Mouse (Mus musculus) forebrain, postnatal 0 days (tissue): ENCODE measurements at regions not wholly inside any gene's neighbourhood (a gene's known extent, or its start where the extent isn't known, plus 50 kb on each side); places are given as distances from the start of the nearest gene placed in this dataset.
A peak's percentile ranks its signal among the peaks of the same experiment; 100 is the strongest.

Source experiments
- ATAC-seq: fragments of 200-750 bp; cut with Nextera tagmentation; 2 replicates; pipeline ENCODE4 v1.8.0; 2017; ENCODE audit warnings: mild to moderate bottlenecking, moderate library complexity
- DNase-seq: peaks from one replicate; pipeline ENCODE4 v3.0.0-alpha.2; 2015
- H3K27ac ChIP-seq: fragments of 300-500 bp; sonication (generic); 2 replicates; pipeline ENCODE4 v1.5.1; 2014; ENCODE audit warnings: low read depth, mild to moderate bottlenecking, antibody characterized with exemption, low read length, moderate library complexity, mixed read lengths
- H3K27me3 ChIP-seq: fragments of 300-500 bp; sonication (generic); 2 replicates; pipeline ENCODE4 v1.6.1; 2014; ENCODE audit warnings: mild to moderate bottlenecking, low read length, mixed read lengths; ENCODE audit not compliant: insufficient read depth
- H3K36me3 ChIP-seq: fragments of 300-500 bp; sonication (generic); 2 replicates; pipeline ENCODE4 v1.6.1; 2014; ENCODE audit warnings: mild to moderate bottlenecking, moderate library complexity; ENCODE audit not compliant: insufficient read depth
- H3K4me1 ChIP-seq: fragments of 300-500 bp; sonication (generic); 2 replicates; pipeline ENCODE4 v1.6.1; 2014; ENCODE audit warnings: antibody characterized with exemption; ENCODE audit not compliant: insufficient read depth
- H3K4me2 ChIP-seq: fragments of 300-500 bp; sonication (generic); 2 replicates; pipeline ENCODE4 v1.6.1; 2014; ENCODE audit warnings: low read depth, mild to moderate bottlenecking, moderate library complexity
- H3K4me3 ChIP-seq: fragments of 300-500 bp; sonication (generic); 2 replicates; pipeline ENCODE4 v1.5.1; 2014; ENCODE audit warnings: low read depth, low read length, mixed read lengths
- H3K9ac ChIP-seq: fragments of 300-500 bp; sonication (generic); 2 replicates; pipeline ENCODE4 v1.6.1; 2014; ENCODE audit warnings: mild to moderate bottlenecking
- H3K9me3 ChIP-seq: fragments of 300-500 bp; sonication (generic); 2 replicates; pipeline ENCODE4 v1.6.1; 2016; ENCODE audit warnings: low read length
- CTCF ChIP-seq: sonication (generic); IDR thresholded peaks from 2 replicates; pipeline ENCODE4 v1.5.1; 2016; ENCODE audit warnings: antibody characterized with exemption, control low read depth, low read depth
- WGBS: fragments of 180-500 bp; shearing (Covaris S2); extraction: QIAGEN DNeasy Blood & Tissue Kit; methylation state at CpG from one replicate; pipeline ENCODE4 v1.1.7; 2014; 5-methylcytosine and 5-hydroxymethylcytosine counted together

GRCm38 (mm10) chr12:26589091-26589490 is 120.1 kb downstream of the Cmpk2 start:
- H3K4me3 ChIP-seq, result no peak overlapping the region
- no peaks in the 10 kb centered on the region for H3K4me1 ChIP-seq
- H3K36me3 ChIP-seq, result no peaks in the 10 kb centered on the region
- 0 out of 2 replicates have a peak overlapping the region, but pooled peaks have one; percentile 54 for H3K27ac ChIP-seq
- no peak overlapping the region for H3K9ac ChIP-seq
- DNase-seq (peak; percentile 55), ATAC-seq (peak; percentile 91)
- H3K4me2 ChIP-seq, result no peak overlapping the region
- no peaks in the 10 kb centered on the region for H3K27me3 ChIP-seq
- no peaks in the 10 kb centered on the region for H3K9me3 ChIP-seq
- no peak for TF ChIP-seq CTCF

GRCm38 (mm10) chr12:26577438-26577837 is 108.4 kb downstream of the Cmpk2 start:
- Histone ChIP-seq H3K4me3 (no peak overlapping the region), H3K4me1 (no peaks in the 10 kb centered on the region), H3K27ac (no peak overlapping the region), H3K36me3 (no peaks in the 10 kb centered on the region), H3K9me3 (no peaks in the 10 kb centered on the region), H3K27me3 (no peaks in the 10 kb centered on the region), H3K4me2 (no peak overlapping the region), H3K9ac (no peak overlapping the region)
- ATAC-seq (peak; percentile 86), DNase-seq (peak; percentile 71)
- TF ChIP-seq CTCF, result no peak
- WGBS, result 61% methylated on average over 6 of the region's 6 CpGs

GRCm38 (mm10) chr12:26571602-26572001 is 102.6 kb downstream of the Cmpk2 start:
- DNase-seq (no peak), ATAC-seq (no peak)
- no peaks in the 10 kb centered on the region for H3K36me3 ChIP-seq
- H3K4me3 ChIP-seq, result no peak overlapping the region
- H3K4me1 ChIP-seq, result no peaks in the 10 kb centered on the region
- H3K9me3 ChIP-seq, result no peaks in the 10 kb centered on the region
- no peaks in the 10 kb centered on the region for H3K27me3 ChIP-seq
- WGBS, result 87% methylated on average over 7 of the region's 7 CpGs
- H3K4me2 ChIP-seq, result no peak overlapping the region
- no peak for TF ChIP-seq CTCF
- no peak overlapping the region for H3K27ac ChIP-seq
- no peak overlapping the region for H3K9ac ChIP-seq

- no peak for TF ChIP-seq CTCF
- no peak overlapping the region for H3K4me3 ChIP-seq
- DNase-seq (no peak), ATAC-seq (no peak)
- no peaks in the 10 kb centered on the region for H3K36me3 ChIP-seq
- no peaks in the 10 kb centered on the region for H3K27me3 ChIP-seq
- no peaks in the 10 kb centered on the region for H3K9me3 ChIP-seq
- H3K4me2 ChIP-seq, result no peak overlapping the region
- H3K4me1 ChIP-seq, result no peaks in the 10 kb centered on the region
- 93% methylated on average over 4 of the region's 4 CpGs for WGBS
- no peak overlapping the region for H3K9ac ChIP-seq
- H3K27ac ChIP-seq, result no peak overlapping the region
These were observed 98.4 kb downstream of the Cmpk2 start for GRCm38 (mm10) chr12:26567435-26567834.

GRCm38 (mm10) chr12:26562858-26563257 is 93.9 kb downstream of the Cmpk2 start:
- H3K27ac ChIP-seq, result no peak overlapping the region
- no peak for TF ChIP-seq CTCF
- ATAC-seq, result no peak
- H3K4me2 ChIP-seq, result no peak overlapping the region
- no peak overlapping the region for H3K9ac ChIP-seq
- whole genome bisulfite sequencing, result 67% methylated on average over 6 of the region's 6 CpGs
- H3K4me1 ChIP-seq, result no peaks in the 10 kb centered on the region
- DNase-seq, result no peak
- no peak overlapping the region for H3K4me3 ChIP-seq
- no peaks in the 10 kb centered on the region for H3K36me3 ChIP-seq
- H3K9me3 ChIP-seq, result no peaks in the 10 kb centered on the region
- H3K27me3 ChIP-seq, result no peaks in the 10 kb centered on the region

GRCm38 (mm10) chr12:26559560-26559959 is 90.6 kb downstream of the Cmpk2 start:
- Histone ChIP-seq H3K4me3 (no peak overlapping the region), H3K9ac (no peak overlapping the region), H3K4me1 (no peaks in the 10 kb centered on the region), H3K9me3 (no peaks in the 10 kb centered on the region), H3K36me3 (no peaks in the 10 kb centered on the region), H3K27ac (no peak overlapping the region), H3K4me2 (no peak overlapping the region), H3K27me3 (no peaks in the 10 kb centered on the region)
- WGBS, result 65% methylated on average over 3 of the region's 3 CpGs
- ATAC-seq (no peak), DNase-seq (no peak)
- no peak for TF ChIP-seq CTCF

- no peaks in the 10 kb centered on the region for H3K36me3 ChIP-seq
- H3K9me3 ChIP-seq, result no peaks in the 10 kb centered on the region
- H3K4me1 ChIP-seq, result no peaks in the 10 kb centered on the region
- H3K4me3 ChIP-seq, result no peak overlapping the region
- TF ChIP-seq CTCF, result no peak
- no peak overlapping the region for H3K27ac ChIP-seq
- DNase-seq, result peak; percentile 24
- H3K27me3 ChIP-seq, result no peaks in the 10 kb centered on the region
- no peak overlapping the region for H3K4me2 ChIP-seq
- WGBS, result 3% methylated on average over 4 of the region's 4 CpGs
- ATAC-seq, result no peak
- no peak overlapping the region for H3K9ac ChIP-seq
These were observed 88.4 kb downstream of the Cmpk2 start for GRCm38 (mm10) chr12:26557411-26557810.
